Comparison of ENCODE assay signal across 8 mouse cellular contexts in genomic region chr13:5863408-5863891, GRCm38 (mm10). TPM values are rescaled to one million over a fixed set of nuclear protein-coding genes. Genes with fewer than 3 reads are reported as not detected.
DNase-seq lines count a peak whose midpoint lies in the region; ATAC-seq and TF ChIP-seq lines count a peak whose summit lies in the region.

No protein-coding gene starts in this region.

- TF ChIP-seq CTCF in lung, adult 2 months (IDR thresholded peaks at IDR 0.05; ENCODE audit: insufficient read depth, low read length) = no peak
- no peak for TF ChIP-seq CTCF in small intestine, adult 2 months (IDR thresholded peaks at IDR 0.05; ENCODE audit: extremely low read depth, insufficient read length, insufficient replicate concordance, low read depth, low read length)

- H3K27ac ChIP-seq in forebrain, embryonic 14.5 days (ENCODE audit: low read depth, low read length) = peak overlapping the region; percentile 91
- peak overlapping the region; percentile 97 for H3K27ac ChIP-seq in intestine, embryonic 14.5 days (ENCODE audit: low read depth)
- peak overlapping the region; percentile 95 for H3K27ac ChIP-seq in small intestine, adult 2 months (ENCODE audit: insufficient read depth, low read depth, low read length)

- peak overlapping the region; percentile 59 for H3K4me3 ChIP-seq in forebrain, embryonic 14.5 days (ENCODE audit: low read depth, low read length)
- H3K4me3 ChIP-seq in intestine, embryonic 14.5 days (ENCODE audit: low read depth, low read length) = peak overlapping the region; percentile 83
- peak overlapping the region; percentile 92 for H3K4me3 ChIP-seq in lung, adult 2 months (replicated peaks; ENCODE audit: extremely low read depth, low read depth, low read length)
- H3K4me3 ChIP-seq in small intestine, adult 2 months (ENCODE audit: low read depth, low read length) = peak overlapping the region; percentile 91

- H3K9me3 ChIP-seq in forebrain, embryonic 14.5 days (replicated peaks; ENCODE audit: control insufficient read depth, low read length) = no peaks in the 10 kb centered on the region
- H3K9me3 ChIP-seq in intestine, embryonic 14.5 days (ENCODE audit: control insufficient read depth, low read length) = no peaks in the 10 kb centered on the region

- H3K27me3 ChIP-seq in forebrain, embryonic 14.5 days (replicated peaks; ENCODE audit: control insufficient read depth, insufficient read depth, low read length) = no peaks in the 10 kb centered on the region
- no peaks in the 10 kb centered on the region for H3K27me3 ChIP-seq in intestine, embryonic 14.5 days (replicated peaks; ENCODE audit: control insufficient read depth, insufficient read depth, low read length)
- no peaks in the 10 kb centered on the region for H3K27me3 ChIP-seq in small intestine, adult 2 months (ENCODE audit: control insufficient read depth, insufficient read depth, low read length)

- peak overlapping the region; percentile 68 for H3K4me2 ChIP-seq in forebrain, embryonic 14.5 days (ENCODE audit: low read length)
- H3K4me2 ChIP-seq in intestine, embryonic 14.5 days (ENCODE audit: low read length) = peak overlapping the region; percentile 56

- peak overlapping the region; percentile 73 for H3K9ac ChIP-seq in forebrain, embryonic 14.5 days (ENCODE audit: low read length)
- H3K9ac ChIP-seq in intestine, embryonic 14.5 days (ENCODE audit: low read length) = peak overlapping the region; percentile 92

- TF ChIP-seq POLR2A in lung, adult 2 months (IDR thresholded peaks at IDR 0.05; ENCODE audit: borderline replicate concordance, extremely low read depth, low read depth, low read length) = 0 out of 2 replicates have a peak, but pooled peaks have one; percentile 52
- TF ChIP-seq POLR2A in small intestine, adult 2 months (IDR thresholded peaks at IDR 0.05; ENCODE audit: low read depth, low read length) = no peak

- 6% methylated on average over 5 of the region's 5 CpGs for WGBS in forebrain, embryonic 14.5 days
- WGBS in intestine, embryonic 14.5 days = 2% methylated on average over 5 of the region's 5 CpGs
- under 1% methylated on average over 5 of the region's 5 CpGs for WGBS in lung, adult 2 months
- WGBS in small intestine, adult 2 months = under 1% methylated on average over 5 of the region's 5 CpGs

- DNase-seq in embryo, embryonic 11 days = peak; percentile 28
- no peak for DNase-seq in embryo, embryonic 9.5 days (ENCODE audit: extremely low spot score)
- DNase-seq in MEL-GATA-1-ER (ENCODE audit: extremely low read depth, low read depth) = peak; percentile 73
- DNase-seq in forebrain, embryonic 14.5 days (ENCODE audit: low spot score) = peak; percentile 66
- peak; percentile 68 for DNase-seq in intestine, embryonic 14.5 days (ENCODE audit: low spot score)
- DNase-seq in lung, adult 2 months = peak; percentile 58
- no peak for DNase-seq in ovary, adult 18-20 months (ENCODE audit: low spot score)

- peaks cover 33% of the 10 kb centered on the region for H3K36me3 ChIP-seq in forebrain, embryonic 14.5 days (ENCODE audit: control insufficient read depth, insufficient read depth, low read length)
- peaks cover 39% of the 10 kb centered on the region for H3K36me3 ChIP-seq in intestine, embryonic 14.5 days (ENCODE audit: control insufficient read depth, insufficient read depth, low read length)
- H3K36me3 ChIP-seq in small intestine, adult 2 months (ENCODE audit: control insufficient read depth, insufficient read depth, low read length) = peaks cover 39% of the 10 kb centered on the region

- no peak for ATAC-seq in forebrain, embryonic 14.5 days
- ATAC-seq in intestine, embryonic 14.5 days (replicated peaks; ENCODE audit: low FRiP score, low TSS enrichment, low read depth) = no peak

- peaks cover 6% of the 10 kb centered on the region; the same call in 1 of the 2 replicates for H3K4me1 ChIP-seq in forebrain, embryonic 14.5 days (ENCODE audit: control insufficient read depth, insufficient read depth, low read length)
- H3K4me1 ChIP-seq in intestine, embryonic 14.5 days (replicated peaks; ENCODE audit: control insufficient read depth, insufficient read depth, low read length) = peaks cover 19% of the 10 kb centered on the region
- peaks cover 26% of the 10 kb centered on the region for H3K4me1 ChIP-seq in lung, adult 2 months (ENCODE audit: control insufficient read depth, insufficient read depth, low read length)
- peaks cover 15% of the 10 kb centered on the region for H3K4me1 ChIP-seq in small intestine, adult 2 months (ENCODE audit: control insufficient read depth, insufficient read depth, insufficient read length, low read length)

RNA-seq across cellular contexts. Expression of gene Klf6, which starts 2.2 kb away (rescaled TPM):
- 56.9 and 80.8 TPM in 2 replicates for polyA plus RNA-seq in forebrain, embryonic 14.5 days (2014; fragmentation: Nextera tagmentation; extraction: Ambion mirVana)
- 65.3 and 73.7 TPM in 2 replicates for polyA plus RNA-seq in intestine, embryonic 14.5 days (2014; fragmentation: Nextera tagmentation; extraction: Ambion mirVana)
- 39.5 and 44.8 TPM in 2 replicates for polyA plus RNA-seq in lung, adult 2 months (2012; rRNA removed)
- 13.2 and 44.5 TPM in 2 replicates for polyA plus RNA-seq in small intestine, adult 2 months (2012; rRNA removed)

Comparison
In these comparisons a context has a peak if more than half of its experiments do, and no peak if none do; other contexts are left out.
1. DNase-seq: peak in embryo, embryonic 11 days (single experiment), MEL-GATA-1-ER (single experiment), forebrain, embryonic 14.5 days (single experiment), intestine, embryonic 14.5 days (single experiment) and lung, adult 2 months (single experiment); none in embryo, embryonic 9.5 days (single experiment) and ovary, adult 18-20 months (single experiment).
2. Peak in every context shown above with its lines, with median percentiles within 50 percentile points of each other: H3K27ac ChIP-seq and H3K4me3 ChIP-seq.